Mouse (Mus musculus) hindbrain, embryonic 11.5 days (tissue): Measurements from ENCODE around the gene Hist1h3b. TPM values are rescaled to one million over a fixed set of nuclear protein-coding genes. Genes with fewer than 3 reads are reported as not detected.
"Not testable (repeated sequence)": the region's sequence is repeated elsewhere in the genome, so short reads cannot be mapped to it uniquely, and the experiment has no call there.

Source experiments
- ATAC-seq: fragments of 200-750 bp; cut with Nextera tagmentation; 2 replicates; pipeline ENCODE4 v1.8.0; 2017; ENCODE audit warnings: mild to moderate bottlenecking, moderate TSS enrichment, moderate library complexity; ENCODE audit not compliant: low FRiP score
- DNase-seq: peaks from one replicate; pipeline ENCODE4 v3.0.0-alpha.2; 2015; ENCODE audit warnings: low spot score
- H3K27ac ChIP-seq: fragments of 300-500 bp; sonication (generic); 2 replicates; pipeline ENCODE4 v1.5.1; 2014; ENCODE audit warnings: mild to moderate bottlenecking, low read depth, low read length
- H3K27me3 ChIP-seq: fragments of 300-500 bp; sonication (generic); 2 replicates; pipeline ENCODE4 v1.6.1; 2014; ENCODE audit warnings: mild to moderate bottlenecking, low read length, moderate library complexity, mixed read lengths; ENCODE audit not compliant: control insufficient read depth, insufficient read depth
- H3K36me3 ChIP-seq: fragments of 300-500 bp; sonication (generic); 2 replicates; pipeline ENCODE4 v1.6.1; 2014; ENCODE audit warnings: mild to moderate bottlenecking, low read length, moderate library complexity, mixed read lengths; ENCODE audit not compliant: control insufficient read depth, insufficient read depth
- H3K4me1 ChIP-seq: fragments of 300-500 bp; sonication (generic); replicated peaks from 2 replicates; pipeline ENCODE4 v1.6.1; 2014; ENCODE audit warnings: low read length, mixed read lengths; ENCODE audit not compliant: control insufficient read depth, insufficient read depth
- H3K4me2 ChIP-seq: fragments of 300-500 bp; sonication (generic); replicated peaks from 2 replicates; pipeline ENCODE4 v1.6.1; 2014; ENCODE audit warnings: mild to moderate bottlenecking, low read depth, low read length
- H3K4me3 ChIP-seq: fragments of 300-500 bp; sonication (generic); 2 replicates; pipeline ENCODE4 v1.5.1; 2014; ENCODE audit warnings: low read depth, low read length
- H3K9ac ChIP-seq: fragments of 300-500 bp; sonication (generic); 2 replicates; pipeline ENCODE4 v1.6.1; 2014; ENCODE audit warnings: low read depth, low read length
- H3K9me3 ChIP-seq: fragments of 300-500 bp; sonication (generic); 2 replicates; pipeline ENCODE4 v1.6.1; 2016; ENCODE audit warnings: low read length; ENCODE audit not compliant: control insufficient read depth
- WGBS: fragments of 180-500 bp; shearing (Covaris S2); extraction: QIAGEN DNeasy Blood & Tissue Kit; methylation state at CpG from one replicate; pipeline ENCODE4 v1.1.7; 2014; 5-methylcytosine and 5-hydroxymethylcytosine counted together
- polyA plus RNA-seq: library from polyadenylated mRNA; unstranded; fragments of >200 nt; fragmentation: Nextera tagmentation; extraction: Ambion mirVana; gene quantifications from 2 replicates; pipeline ENCODE4 v1.2.1, GENCODE M21; 2014

Gene Hist1h3b
- polyA plus RNA-seq, 1 experiment from 2014 or later: 10.7 TPM

DNA sequence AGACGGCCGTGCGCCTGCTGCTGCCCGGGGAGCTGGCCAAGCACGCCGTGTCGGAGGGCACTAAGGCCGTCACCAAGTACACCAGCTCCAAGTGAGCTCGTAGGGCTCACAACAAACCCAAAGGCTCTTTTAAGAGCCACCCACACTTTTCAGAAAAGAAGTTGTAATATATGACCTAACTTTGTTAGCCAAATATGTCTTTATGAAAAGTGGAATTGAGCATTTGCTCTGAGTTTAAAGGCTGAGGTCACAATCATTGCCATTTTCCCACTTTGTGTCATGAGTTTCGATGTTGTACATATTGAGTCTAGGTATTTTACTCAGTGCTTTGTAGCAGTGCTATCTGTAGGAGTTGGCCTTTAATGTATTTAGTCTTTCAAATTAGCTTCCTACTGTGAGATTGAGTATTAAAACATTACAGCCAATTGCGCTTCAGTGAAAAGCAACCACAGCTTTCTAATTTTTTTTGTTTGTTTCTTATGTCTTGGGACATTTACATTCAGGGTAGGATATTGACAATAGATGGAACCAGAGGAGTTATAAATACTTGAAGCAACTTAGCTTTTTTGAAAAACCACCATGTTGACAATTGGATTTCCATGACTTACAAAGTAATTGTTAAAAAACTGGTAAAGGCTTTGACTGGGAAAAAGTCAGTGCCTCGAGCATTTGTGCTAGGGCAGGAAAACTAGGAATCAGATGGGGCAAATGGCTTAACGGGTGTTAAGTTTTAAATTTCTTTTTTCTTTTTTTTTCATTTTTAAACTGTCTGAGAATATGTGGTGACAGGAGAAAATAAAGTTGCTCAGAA, 4.8 kb upstream of the Hist1h3b start:
- WGBS: 2% methylated on average over 9 of the region's 13 CpGs
- H3K4me3 ChIP-seq: peak overlapping the region; percentile 31
- H3K9me3 ChIP-seq: no peaks in the 10 kb centered on the region
- ATAC-seq (peak; percentile 19), DNase-seq (peak; percentile 61)
- peak overlapping the region; percentile 93 for H3K27ac ChIP-seq
- H3K27me3 ChIP-seq: no peaks in the 10 kb centered on the region
- H3K36me3 ChIP-seq: no peaks in the 10 kb centered on the region
- peak overlapping the region; percentile 54 for H3K9ac ChIP-seq
- H3K4me2 ChIP-seq: peak overlapping the region; percentile 59
- H3K4me1 ChIP-seq: peaks cover 4% of the 10 kb centered on the region; the same call in 1 of the 2 replicates

DNA sequence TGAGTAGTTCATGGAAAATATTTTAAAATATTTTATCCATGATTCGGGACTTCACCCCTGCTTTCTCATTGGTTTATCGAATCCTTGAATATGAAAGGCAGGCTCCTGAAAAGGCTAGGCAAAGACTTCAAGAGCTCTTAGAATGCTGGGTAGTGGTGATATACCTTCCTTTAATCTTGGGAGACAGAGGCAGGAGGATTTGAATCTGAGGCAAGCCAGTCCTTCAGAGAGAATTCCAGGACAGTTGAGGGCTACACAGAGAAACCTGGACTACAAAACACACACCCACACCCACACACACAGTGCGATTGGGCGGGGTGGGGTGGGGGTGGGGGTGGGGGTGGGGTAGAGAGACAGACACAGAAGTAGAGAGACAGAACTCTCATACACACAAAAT, 4.2 kb upstream of the Hist1h3b start:
- Histone ChIP-seq H3K36me3 (no peaks in the 10 kb centered on the region), H3K4me2 (peak overlapping the region; percentile 24; the same call in 1 of the 2 replicates), H3K9ac (peak overlapping the region; percentile 16; the same call in 1 of the 2 replicates), H3K9me3 (no peaks in the 10 kb centered on the region), H3K4me3 (no peak overlapping the region), H3K27ac (peak overlapping the region; percentile 93), H3K27me3 (no peaks in the 10 kb centered on the region), H3K4me1 (peaks cover 4% of the 10 kb centered on the region; the same call in 1 of the 2 replicates)
- 11% methylated on average over 4 of the region's 4 CpGs for WGBS
- DNase-seq (peak; percentile 40), ATAC-seq (no peak)

DNA sequence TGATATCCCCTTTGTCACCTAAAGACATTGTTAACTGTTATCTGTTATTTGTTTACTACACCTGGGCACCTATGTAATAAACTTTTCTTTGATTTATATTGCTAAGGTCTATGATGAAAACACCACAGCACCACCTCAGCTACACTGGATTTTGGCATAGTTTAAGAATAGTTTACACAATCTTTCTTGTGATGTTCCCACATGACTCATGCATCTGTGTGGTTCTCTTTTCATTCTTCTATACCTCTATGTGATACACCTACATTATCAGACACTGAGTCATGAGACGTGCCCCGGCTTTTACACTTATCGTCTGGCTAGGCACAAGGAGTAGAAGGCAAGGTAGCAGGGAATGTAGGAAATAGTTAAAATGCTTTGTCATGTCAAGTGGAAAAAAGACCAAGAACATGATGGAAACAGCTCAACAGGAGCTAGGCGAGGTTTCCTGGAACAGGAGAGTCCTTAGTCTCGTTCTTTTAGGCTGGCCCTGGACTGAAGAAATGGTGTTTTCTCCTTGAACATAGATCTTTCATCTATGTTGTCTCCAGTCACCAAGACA, 2.4 kb upstream of the Hist1h3b start:
- H3K36me3 ChIP-seq: no peaks in the 10 kb centered on the region
- no peak overlapping the region for H3K4me3 ChIP-seq
- no peak for DNase-seq
- peaks cover 4% of the 10 kb centered on the region; the same call in 1 of the 2 replicates for H3K4me1 ChIP-seq
- H3K9me3 ChIP-seq: no peaks in the 10 kb centered on the region
- no peak overlapping the region for H3K9ac ChIP-seq
- no peak overlapping the region for H3K4me2 ChIP-seq
- H3K27ac ChIP-seq: no peak overlapping the region
- ATAC-seq: no peak
- no peaks in the 10 kb centered on the region for H3K27me3 ChIP-seq
- 91% methylated on average over 5 of the region's 5 CpGs for WGBS

DNA sequence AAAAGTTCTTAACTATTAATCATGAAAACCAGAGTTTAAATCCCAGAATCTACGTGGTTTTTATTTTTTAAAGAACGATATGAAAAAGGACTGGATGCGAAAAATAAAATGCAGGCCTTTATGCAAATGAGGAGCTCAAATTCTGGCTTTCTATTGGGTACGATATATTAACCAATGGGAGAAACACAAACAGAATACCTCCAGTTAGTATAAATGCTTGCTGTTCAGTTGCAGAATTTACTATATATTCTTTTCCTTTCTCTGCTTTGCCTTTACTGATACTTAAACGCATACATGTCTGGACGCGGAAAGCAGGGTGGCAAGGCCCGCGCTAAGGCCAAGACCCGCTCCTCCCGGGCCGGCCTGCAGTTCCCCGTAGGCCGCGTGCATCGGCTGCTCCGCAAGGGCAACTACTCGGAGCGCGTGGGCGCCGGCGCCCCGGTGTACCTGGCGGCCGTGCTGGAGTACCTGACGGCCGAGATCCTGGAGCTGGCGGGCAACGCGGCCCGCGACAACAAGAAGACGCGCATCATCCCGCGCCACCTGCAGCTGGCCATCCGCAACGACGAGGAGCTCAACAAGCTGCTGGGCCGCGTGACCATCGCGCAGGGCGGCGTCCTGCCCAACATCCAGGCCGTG, 1.1 kb upstream of the Hist1h3b start, which contains the start of gene Hist1h2ab:
Gene Hist1h2ab, plus strand, starts transcription at position 288 of the 639 bp plus-strand sequence.
- H3K4me3 ChIP-seq: peak within 1 kb of the TSS; percentile 39
- peak within 1 kb of the TSS; percentile 90 for H3K27ac ChIP-seq
- DNase-seq (peak; percentile 74), ATAC-seq (peak; percentile 52)
- not testable (repeated sequence) for H3K9me3 ChIP-seq, H3K4me1 ChIP-seq, H3K27me3 ChIP-seq, H3K36me3 ChIP-seq
- 1% methylated on average over 25 of the region's 47 CpGs for WGBS
- peak within 1 kb of the TSS; percentile 54 for H3K4me2 ChIP-seq
- H3K9ac ChIP-seq: peak within 1 kb of the TSS; percentile 49; the same call in 1 of the 2 replicates

DNA sequence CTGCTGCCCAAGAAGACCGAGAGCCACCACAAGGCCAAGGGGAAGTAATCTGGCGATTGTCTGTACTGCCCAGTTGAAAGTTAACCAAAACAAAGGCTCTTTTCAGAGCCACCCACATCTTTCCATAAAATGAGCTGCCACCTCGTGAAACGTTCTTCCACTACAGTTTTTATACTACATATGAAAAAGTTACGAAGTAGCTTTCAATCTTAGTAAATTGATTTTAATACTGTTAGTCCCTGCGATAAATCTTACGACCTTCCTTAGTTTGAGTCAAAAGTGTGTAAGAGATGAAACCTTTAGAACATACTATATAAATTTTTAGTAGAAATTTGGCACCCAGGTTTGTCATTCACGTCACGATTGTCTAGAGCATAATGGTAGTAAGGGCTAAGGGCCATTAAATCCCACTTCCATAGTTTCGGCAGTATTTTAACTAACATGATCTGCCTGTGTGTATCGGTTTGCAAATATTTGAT, 550 bp upstream of the Hist1h3b start:
- H3K4me1 ChIP-seq: peaks cover 4% of the 10 kb centered on the region; the same call in 1 of the 2 replicates
- peak; percentile 54 for DNase-seq
- H3K27me3 ChIP-seq: no peaks in the 10 kb centered on the region
- H3K9me3 ChIP-seq: no peaks in the 10 kb centered on the region
- peak; percentile 38 for ATAC-seq
- no peaks in the 10 kb centered on the region for H3K36me3 ChIP-seq
- under 1% methylated on average over 11 of the region's 11 CpGs for WGBS
- H3K4me2 ChIP-seq: peak overlapping the region; percentile 54
- peak overlapping the region; percentile 49; the same call in 1 of the 2 replicates for H3K9ac ChIP-seq
- H3K27ac ChIP-seq: peak overlapping the region; percentile 90
- H3K4me3 ChIP-seq: peak overlapping the region; percentile 39

DNA sequence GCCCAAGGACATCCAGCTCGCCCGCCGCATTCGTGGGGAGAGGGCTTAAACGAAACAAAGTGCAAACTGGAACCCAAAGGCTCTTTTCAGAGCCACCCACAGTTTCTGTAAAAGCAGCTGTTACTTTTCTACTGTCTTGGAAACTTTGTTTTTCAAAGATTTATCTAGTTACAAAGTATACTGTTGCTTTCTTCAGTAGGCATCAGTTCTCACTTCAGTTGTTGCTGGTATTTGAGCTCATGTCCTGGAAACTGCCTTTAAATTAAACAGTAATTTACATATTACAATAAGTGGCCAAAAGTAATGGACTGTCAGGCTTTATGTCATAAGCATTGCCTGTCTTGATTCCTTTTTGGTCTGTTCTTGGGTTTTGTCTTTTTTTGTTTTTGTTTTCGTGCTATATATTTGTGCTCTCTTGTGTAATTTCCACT, 690 bp downstream of the Hist1h3b start:
- DNase-seq (peak; percentile 40), ATAC-seq (no peak)
- 2% methylated on average over 6 of the region's 6 CpGs for WGBS
- Histone ChIP-seq H3K27me3 (no peaks in the 10 kb centered on the region), H3K27ac (peak overlapping the region; percentile 72), H3K4me3 (peak overlapping the region; percentile 30), H3K9ac (peak overlapping the region; percentile 65), H3K4me2 (peak overlapping the region; percentile 39), H3K36me3 (no peaks in the 10 kb centered on the region), H3K9me3 (no peaks in the 10 kb centered on the region), H3K4me1 (peaks cover 7% of the 10 kb centered on the region; the same call in 1 of the 2 replicates)

DNA sequence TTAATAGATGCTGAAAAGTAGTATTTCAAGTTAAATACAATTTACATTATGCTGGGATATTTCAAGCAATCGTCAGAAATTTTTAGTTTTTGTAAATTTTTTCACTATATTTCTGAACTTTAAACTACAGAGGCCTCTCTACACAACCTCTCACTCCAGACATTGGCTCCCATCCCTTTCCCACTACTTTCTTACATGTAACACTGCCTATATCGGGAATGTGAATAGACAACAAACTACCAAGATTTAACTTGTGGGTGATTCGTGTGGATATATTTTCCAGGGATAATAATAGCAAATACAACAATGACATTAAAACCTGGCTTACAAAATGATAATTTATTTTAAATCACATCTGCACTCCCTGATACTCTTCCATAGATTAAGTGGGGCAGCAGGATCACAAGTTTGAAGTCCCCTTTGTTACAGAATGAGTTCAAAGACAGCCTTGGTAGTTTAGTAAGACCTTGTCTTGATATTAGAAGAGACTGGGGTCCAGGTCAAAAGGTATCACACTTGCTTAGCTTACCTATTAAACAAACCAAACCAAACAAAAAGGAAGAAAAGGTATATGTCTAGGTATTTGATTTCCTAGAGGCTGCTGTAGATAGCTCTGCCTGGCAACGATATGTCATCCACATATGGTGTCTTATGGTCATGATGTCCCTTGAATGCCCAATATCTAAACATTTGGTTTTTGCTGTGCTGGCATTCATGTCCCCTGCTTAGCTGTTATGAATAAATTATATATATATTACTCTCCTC, 1.4 kb downstream of the Hist1h3b start:
- Histone ChIP-seq H3K27me3 (no peaks in the 10 kb centered on the region), H3K4me1 (0 out of 2 replicates have a peak, but pooled peaks cover 3% of the 10 kb centered on the region), H3K4me3 (no peak overlapping the region; the same call in 1 of the 2 replicates), H3K9me3 (no peaks in the 10 kb centered on the region), H3K4me2 (peak overlapping the region; percentile 39; the same call in 1 of the 2 replicates), H3K36me3 (no peaks in the 10 kb centered on the region), H3K9ac (no peak overlapping the region), H3K27ac (peak overlapping the region; percentile 54; the same call in 1 of the 2 replicates)
- 65% methylated on average over 4 of the region's 4 CpGs for WGBS
- ATAC-seq (no peak), DNase-seq (no peak)

DNA sequence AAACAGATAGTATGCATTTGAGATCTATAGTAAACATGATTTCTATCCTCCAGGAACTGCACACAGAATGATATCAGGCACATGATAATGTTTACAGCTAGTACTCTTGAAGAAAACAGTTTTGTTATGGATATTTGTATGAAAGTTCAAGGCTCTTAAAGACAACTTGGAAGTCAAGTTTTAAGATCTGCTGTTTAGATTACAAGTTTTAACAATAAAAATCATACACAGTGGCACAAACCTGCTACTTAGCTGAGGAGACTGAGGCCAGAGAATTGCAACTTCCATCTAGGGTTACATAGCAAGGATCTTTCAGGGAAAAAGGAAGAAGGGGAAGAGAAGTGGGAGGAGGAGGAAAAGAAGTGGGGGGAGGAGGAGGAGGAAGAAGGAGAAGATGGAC, 2.9 kb downstream of the Hist1h3b start:
- Histone ChIP-seq H3K9me3 (no peaks in the 10 kb centered on the region), H3K27ac (no peak overlapping the region), H3K36me3 (no peaks in the 10 kb centered on the region), H3K27me3 (no peaks in the 10 kb centered on the region), H3K4me2 (no peak overlapping the region), H3K4me1 (peaks cover 5% of the 10 kb centered on the region; the same call in 1 of the 2 replicates), H3K9ac (no peak overlapping the region), H3K4me3 (no peak overlapping the region)
- ATAC-seq (no peak), DNase-seq (no peak)
